In genomic region chr17:63431650-63432049, GRCm38 (mm10) we compare ENCODE assay signal across 16 mouse cellular contexts.
DNase-seq lines count a peak whose midpoint lies in the region; ATAC-seq and TF ChIP-seq lines count a peak whose summit lies in the region.
"Had no signal": no experiment of that assay in that cellular context is flagged by ENCODE, and none has a peak within 500 bp of the region (broad histone marks: within the 10 kb centered on the region; RNA-seq: fewer than 3 reads in every experiment).

No protein-coding gene starts in this region.

- no peaks in the 10 kb centered on the region for H3K36me3 ChIP-seq in lung, postnatal 0 days (ENCODE audit: insufficient read depth, low read length)
- H3K36me3 ChIP-seq: embryonic facial prominence, embryonic 12.5 days; limb, embryonic 12.5 days; neural tube, embryonic 12.5 days had no signal

- no peak overlapping the region for H3K4me3 ChIP-seq in lung, postnatal 0 days (ENCODE audit: low read depth, low read length)
- H3K4me3 ChIP-seq: embryonic facial prominence, embryonic 12.5 days; left cerebral cortex, adult 2 months; limb, embryonic 12.5 days; neural tube, embryonic 12.5 days had no signal

- DNase-seq in adrenal gland, postnatal 36 days = peak; percentile 11 to 41
- DNase-seq in adrenal gland, adult 18-20 months (ENCODE audit: low spot score in 2 of 2) = no peak
- peak; percentile 65 for DNase-seq in 416B (ENCODE audit: low read depth)
- DNase-seq in lung, postnatal 0 days (ENCODE audit: low spot score) = peak; percentile 11
- no peak for DNase-seq in kidney, adult 18-20 months
- no peak for DNase-seq in spleen, adult 12 weeks (ENCODE audit: low spot score)
- DNase-seq: B cell, adult 2 months; cerebellum, adult 11 months; cerebellum, postnatal 36 days; heart, postnatal 4 days; thymus, postnatal 14 days had no signal

- H3K4me1 ChIP-seq in lung, postnatal 0 days (ENCODE audit: insufficient read depth, low read depth, low read length) = no peaks in the 10 kb centered on the region
- H3K4me1 ChIP-seq: embryonic facial prominence, embryonic 12.5 days; neural tube, embryonic 12.5 days had no signal

- ATAC-seq in common myeloid progenitor, adult 5-6 weeks (replicated peaks; ENCODE audit: low read depth, poor library complexity, severe bottlenecking) = peak; percentile 31
- ATAC-seq in lung, postnatal 0 days = no peak

- no peak for TF ChIP-seq CTCF in lung, postnatal 0 days (IDR thresholded peaks at IDR 0.05)

- no peaks in the 10 kb centered on the region for H3K9me3 ChIP-seq in lung, postnatal 0 days (ENCODE audit: low read length)
- H3K9me3 ChIP-seq: embryonic facial prominence, embryonic 12.5 days; limb, embryonic 12.5 days; neural tube, embryonic 12.5 days had no signal

- WGBS in lung, postnatal 0 days = 12% methylated on average over 7 of the region's 7 CpGs

- no peaks in the 10 kb centered on the region for H3K27me3 ChIP-seq in lung, postnatal 0 days (replicated peaks; ENCODE audit: insufficient read depth, low read length)
- H3K27me3 ChIP-seq: embryonic facial prominence, embryonic 12.5 days; limb, embryonic 12.5 days; neural tube, embryonic 12.5 days had no signal

- no peak for TF ChIP-seq EP300 in lung, postnatal 0 days (IDR thresholded peaks at IDR 0.05)

- no peak overlapping the region for H3K9ac ChIP-seq in lung, postnatal 0 days (replicated peaks; ENCODE audit: low read depth)
- H3K9ac ChIP-seq: embryonic facial prominence, embryonic 12.5 days; limb, embryonic 12.5 days; neural tube, embryonic 12.5 days had no signal

- H3K27ac ChIP-seq in lung, postnatal 0 days (ENCODE audit: low read length) = no peak overlapping the region
- H3K27ac ChIP-seq: embryonic facial prominence, embryonic 12.5 days; left cerebral cortex, adult 2 months; limb, embryonic 12.5 days; neural tube, embryonic 12.5 days had no signal

- H3K4me2 ChIP-seq in lung, postnatal 0 days (replicated peaks; ENCODE audit: low read depth, low read length) = no peak overlapping the region
- H3K4me2 ChIP-seq: embryonic facial prominence, embryonic 12.5 days; limb, embryonic 12.5 days; neural tube, embryonic 12.5 days had no signal

Comparison
In these comparisons a context has a peak if more than half of its experiments do, and no peak if none do; other contexts are left out.
1. DNase-seq: peak in adrenal gland, postnatal 36 days (2 of 2), 416B (single experiment) and lung, postnatal 0 days (single experiment); none in adrenal gland, adult 18-20 months (0 of 2), kidney, adult 18-20 months (single experiment) and spleen, adult 12 weeks (single experiment).